Mouse (Mus musculus): ENCODE results near the gene Nedd9.

DNA sequence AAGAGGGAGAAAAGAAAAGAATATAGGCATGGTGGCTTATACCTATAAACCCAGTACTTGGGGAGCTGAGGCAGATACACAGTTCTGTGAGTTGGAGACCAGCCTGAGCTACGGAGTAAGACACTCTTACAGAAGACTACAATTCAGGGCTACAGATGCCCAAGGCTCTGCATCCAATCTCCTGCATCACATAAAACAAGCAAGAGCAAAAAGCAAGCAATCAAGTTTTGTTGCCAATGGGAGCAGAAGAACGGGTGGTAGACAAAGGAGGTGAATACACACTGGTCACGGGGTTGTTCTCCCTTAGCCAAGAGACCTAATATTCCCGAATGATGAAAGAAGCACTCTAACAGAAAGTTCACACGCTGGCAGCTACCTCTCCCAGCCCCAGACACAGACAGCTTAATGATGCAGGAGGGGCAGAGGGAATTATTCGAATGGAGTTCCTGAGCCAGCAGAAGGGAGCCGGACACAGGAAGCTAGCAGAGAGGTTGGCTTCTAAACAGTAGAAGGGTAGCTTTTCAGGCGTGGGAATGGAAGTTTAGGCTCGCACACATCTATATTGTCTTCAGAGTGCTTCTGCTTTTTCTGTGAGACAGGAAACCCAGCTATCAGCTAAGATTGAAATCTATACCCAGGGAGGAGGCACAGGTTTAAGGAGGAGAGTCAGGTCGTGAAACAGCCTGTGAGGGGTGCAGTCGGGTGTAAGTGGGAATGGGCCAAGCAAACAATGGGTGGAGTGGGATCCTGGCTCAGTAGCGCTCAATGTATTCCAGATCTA, 15.2 kb upstream of the Nedd9 start:
- TF ChIP-seq CTCF (IDR thresholded peaks at IDR 0.05; ENCODE audit: control insufficient read depth, insufficient read depth, low read length) = no peak
- no peak for TF ChIP-seq POLR2A (IDR thresholded peaks at IDR 0.05; ENCODE audit: borderline replicate concordance, control insufficient read depth, low read depth, low read length)

Measured in bone marrow, adult 2 months (tissue).